8 mouse cellular contexts compared by ENCODE assay signal in genomic region chr17:22817471-22818198, GRCm38 (mm10). TPM values are rescaled to one million over a fixed set of nuclear protein-coding genes. Genes with fewer than 3 reads are reported as not detected.
DNase-seq lines count a peak whose midpoint lies in the region; TF ChIP-seq lines count a peak whose summit lies in the region.

No protein-coding gene starts in this region.

- H3K4me1 ChIP-seq in lung, adult 2 months (ENCODE audit: control insufficient read depth, insufficient read depth, low read length), result no peaks in the 10 kb centered on the region

- H3K27ac ChIP-seq in layer of hippocampus, adult 2 months, result peak overlapping the region; percentile 89

- peak; percentile 88 for DNase-seq in MN1 (ENCODE audit: low spot score)
- peak; percentile 66 to 77 for DNase-seq in cerebellum, adult 18-20 months
- peak; percentile 75 for DNase-seq in forelimb bud, embryonic 11.5 days (ENCODE audit: low read depth, low spot score)
- peak; percentile 68 for DNase-seq in heart, postnatal 4 days
- DNase-seq in layer of hippocampus, adult 2 months (ENCODE audit: low spot score in 2 of 2), result peak; percentile 68 to 81
- DNase-seq in lung, adult 2 months, result peak; percentile 51
- peak; percentile 39 for DNase-seq in ovary, adult 18-20 months (ENCODE audit: low spot score)
- DNase-seq in thymus, postnatal 25 days, result peak; percentile 9

- no peak for TF ChIP-seq POLR2A in lung, adult 2 months (IDR thresholded peaks at IDR 0.05; ENCODE audit: borderline replicate concordance, extremely low read depth, low read depth, low read length)

- 2% methylated on average over 28 of the region's 28 CpGs for WGBS in lung, adult 2 months

- no peak for TF ChIP-seq CTCF in layer of hippocampus, adult 2 months (conservative IDR thresholded peaks at IDR 0.05)
- no peak for TF ChIP-seq CTCF in lung, adult 2 months (IDR thresholded peaks at IDR 0.05; ENCODE audit: insufficient read depth, low read length)

- peak overlapping the region; percentile 90 for H3K4me3 ChIP-seq in layer of hippocampus, adult 2 months
- H3K4me3 ChIP-seq in lung, adult 2 months (replicated peaks; ENCODE audit: extremely low read depth, low read depth, low read length), result peak overlapping the region; percentile 80

RNA-seq across cellular contexts. Expression of gene Zfp945, which starts 49.3 kb away (rescaled TPM):
- 10 to 100 TPM in 1 of 2 experiments, 1 to 10 TPM in 1; 10.0 to 10.9 TPM for total RNA-seq in heart, postnatal 4 days (2021)
- total RNA-seq in layer of hippocampus, adult 2 months (2021), result 10 to 100 TPM; 11.0 to 11.6 TPM
- polyA plus RNA-seq in lung, adult 2 months (2012; rRNA removed), result 2.1 and 4.2 TPM in 2 replicates

Comparison
In these comparisons a context has a peak if more than half of its experiments do, and no peak if none do; other contexts are left out.
1. Peak in every context shown above with its lines: DNase-seq, H3K4me3 ChIP-seq and H3K27ac ChIP-seq.
2. DNase-seq: peak in every context shown above with its lines; median percentile 88 in MN1; 75 in forelimb bud, embryonic 11.5 days; 74 in layer of hippocampus, adult 2 months; 72 in cerebellum, adult 18-20 months; 68 in heart, postnatal 4 days; 51 in lung, adult 2 months; 39 in ovary, adult 18-20 months; 9 in thymus, postnatal 25 days.